Mouse (Mus musculus) hindbrain, postnatal 0 days (tissue): ENCODE results near the gene Lrrc51. TPM values are rescaled to one million over a fixed set of nuclear protein-coding genes. Genes with fewer than 3 reads are reported as not detected.
A peak's percentile ranks its signal among the peaks of the same experiment; 100 is the strongest.

Experiments used
- ATAC-seq: fragments of 200-750 bp; cut with Nextera tagmentation; 2 replicates; pipeline ENCODE4 v1.8.0; 2017; ENCODE audit warnings: mild to moderate bottlenecking, moderate TSS enrichment, moderate library complexity
- DNase-seq: peaks from one replicate; pipeline ENCODE4 v3.0.0-alpha.2; 2015; ENCODE audit warnings: low spot score
- H3K27ac ChIP-seq: fragments of 300-500 bp; sonication (generic); 2 replicates; pipeline ENCODE4 v1.5.1; 2014; ENCODE audit warnings: mild to moderate bottlenecking
- H3K27me3 ChIP-seq: fragments of 300-500 bp; sonication (generic); 2 replicates; pipeline ENCODE4 v1.6.1; 2014; ENCODE audit warnings: low read length, mixed read lengths; ENCODE audit not compliant: insufficient read depth
- H3K36me3 ChIP-seq: fragments of 300-500 bp; sonication (generic); 2 replicates; pipeline ENCODE4 v1.6.1; 2014; ENCODE audit warnings: low read length, mixed read lengths; ENCODE audit not compliant: insufficient read depth
- H3K4me1 ChIP-seq: fragments of 300-500 bp; sonication (generic); 2 replicates; pipeline ENCODE4 v1.6.1; 2014; ENCODE audit warnings: antibody characterized with exemption, low read length, mixed read lengths; ENCODE audit not compliant: insufficient read depth
- H3K4me2 ChIP-seq: fragments of 300-500 bp; sonication (generic); 2 replicates; pipeline ENCODE4 v1.6.1; 2014; ENCODE audit warnings: low read depth, mild to moderate bottlenecking, low read length, moderate library complexity, mixed read lengths
- H3K4me3 ChIP-seq: fragments of 300-500 bp; sonication (generic); 2 replicates; pipeline ENCODE4 v1.5.1; 2014; ENCODE audit warnings: low read length
- H3K9ac ChIP-seq: fragments of 300-500 bp; sonication (generic); replicated peaks from 2 replicates; pipeline ENCODE4 v1.6.1; 2014; ENCODE audit warnings: mild to moderate bottlenecking, low read length, moderate library complexity, mixed read lengths
- H3K9me3 ChIP-seq: fragments of 300-500 bp; sonication (generic); 2 replicates; pipeline ENCODE4 v1.6.1; 2016; ENCODE audit warnings: low read length, mixed read lengths
- CTCF ChIP-seq: IDR thresholded peaks from 2 replicates; pipeline ENCODE4 v1.5.1; 2016; ENCODE audit warnings: antibody characterized with exemption, control low read depth, low read depth
- WGBS: fragments of 180-500 bp; shearing (Covaris S2); extraction: QIAGEN DNeasy Blood & Tissue Kit; methylation state at CpG from one replicate; pipeline ENCODE4 v1.1.7; 2014; 5-methylcytosine and 5-hydroxymethylcytosine counted together
- polyA plus RNA-seq: library from polyadenylated mRNA; unstranded; fragments of >200 nt; fragmentation: Nextera tagmentation; extraction: Ambion mirVana; gene quantifications from 2 replicates; pipeline ENCODE4 v1.2.1, GENCODE M21; 2015
- total RNA-seq: library from RNA; depleted of rRNA; stranded (reverse); fragments of >200 nt; gene quantifications from 2 replicates; pipeline ENCODE4 v1.2.3, GENCODE M21; 2014

Gene Lrrc51
- total and polyA plus RNA-seq, 2 experiments from 2014 or later: 5.2 to 9.7 TPM

- ATAC-seq (peak; percentile 85), DNase-seq (peak; percentile 84)
- H3K27ac ChIP-seq: peak overlapping the region; percentile 99
- H3K36me3 ChIP-seq: no peaks in the 10 kb centered on the region
- TF ChIP-seq CTCF: no peak
- WGBS: under 1% methylated on average over 53 of the region's 53 CpGs
- no peaks in the 10 kb centered on the region for H3K27me3 ChIP-seq
- peak overlapping the region; percentile 97 for H3K9ac ChIP-seq
- H3K4me2 ChIP-seq: peak overlapping the region; percentile 78
- peaks cover 17% of the 10 kb centered on the region; the same call in 1 of the 2 replicates for H3K4me1 ChIP-seq
- peak overlapping the region; percentile 61 for H3K4me3 ChIP-seq
- no peaks in the 10 kb centered on the region for H3K9me3 ChIP-seq
These were observed 36.2 kb upstream of the Lrrc51 start for GRCm38 (mm10) chr7:101969694-101970428.

- 63% methylated on average over 2 of the region's 2 CpGs for WGBS
- H3K4me3 ChIP-seq: no peak overlapping the region
These were observed 35.1 kb upstream of the Lrrc51 start for GRCm38 (mm10) chr7:101968751-101969150.

GRCm38 (mm10) chr7:101967256-101967655, 33.6 kb upstream of the Lrrc51 start:
- H3K36me3 ChIP-seq: no peaks in the 10 kb centered on the region
- H3K4me2 ChIP-seq: no peak overlapping the region
- H3K27me3 ChIP-seq: no peaks in the 10 kb centered on the region
- DNase-seq (peak; percentile 35), ATAC-seq (no peak)
- H3K9ac ChIP-seq: no peak overlapping the region
- TF ChIP-seq CTCF: no peak
- no peaks in the 10 kb centered on the region for H3K9me3 ChIP-seq
- no peak overlapping the region for H3K4me3 ChIP-seq
- peaks cover 11% of the 10 kb centered on the region; the same call in 1 of the 2 replicates for H3K4me1 ChIP-seq
- no peak overlapping the region for H3K27ac ChIP-seq
- 86% methylated on average over 1 of the region's 1 CpGs for WGBS

More at GRCm38 (mm10) chr7:101968751-101969150, 35.1 kb upstream of the Lrrc51 start:
- ATAC-seq (no peak), DNase-seq (no peak)
- TF ChIP-seq CTCF: 0 out of 2 replicates have a peak, but pooled peaks have one; percentile 0
- peak overlapping the region; percentile 97; the same call in 1 of the 2 replicates for H3K9ac ChIP-seq
- peak overlapping the region; percentile 99 for H3K27ac ChIP-seq
- H3K4me2 ChIP-seq: peak overlapping the region; percentile 78
- H3K9me3 ChIP-seq: no peaks in the 10 kb centered on the region
- peaks cover 15% of the 10 kb centered on the region; the same call in 1 of the 2 replicates for H3K4me1 ChIP-seq
- H3K27me3 ChIP-seq: no peaks in the 10 kb centered on the region
- no peaks in the 10 kb centered on the region for H3K36me3 ChIP-seq

- H3K9ac ChIP-seq: no peak overlapping the region
- H3K4me3 ChIP-seq: no peak overlapping the region
- ATAC-seq: no peak
- 74% methylated on average over 2 of the region's 2 CpGs for WGBS
- H3K27me3 ChIP-seq: no peaks in the 10 kb centered on the region
- H3K36me3 ChIP-seq: no peaks in the 10 kb centered on the region
- peaks cover 8% of the 10 kb centered on the region; the same call in 1 of the 2 replicates for H3K4me1 ChIP-seq
- H3K4me2 ChIP-seq: no peak overlapping the region
- no peak overlapping the region for H3K27ac ChIP-seq
- TF ChIP-seq CTCF: no peak
- DNase-seq: no peak
- no peaks in the 10 kb centered on the region for H3K9me3 ChIP-seq
These were observed 31.9 kb upstream of the Lrrc51 start for GRCm38 (mm10) chr7:101965606-101966005.

GRCm38 (mm10) chr7:101964551-101964950, 30.9 kb upstream of the Lrrc51 start:
- 91% methylated on average over 4 of the region's 4 CpGs for WGBS
- H3K4me3 ChIP-seq: no peak overlapping the region
- no peak for TF ChIP-seq CTCF
- H3K36me3 ChIP-seq: no peaks in the 10 kb centered on the region
- DNase-seq: no peak
- no peak overlapping the region for H3K27ac ChIP-seq
- no peaks in the 10 kb centered on the region for H3K27me3 ChIP-seq
- no peak overlapping the region for H3K9ac ChIP-seq
- peaks cover 8% of the 10 kb centered on the region; the same call in 1 of the 2 replicates for H3K4me1 ChIP-seq
- no peak overlapping the region for H3K4me2 ChIP-seq
- ATAC-seq: no peak
- no peaks in the 10 kb centered on the region for H3K9me3 ChIP-seq

- peaks cover 2% of the 10 kb centered on the region; the same call in 1 of the 2 replicates for H3K4me1 ChIP-seq
- DNase-seq: no peak
- no peak for TF ChIP-seq CTCF
- no peak overlapping the region for H3K4me3 ChIP-seq
- H3K4me2 ChIP-seq: no peak overlapping the region
- ATAC-seq: no peak
- WGBS: 95% methylated on average over 2 of the region's 2 CpGs
- no peaks in the 10 kb centered on the region for H3K27me3 ChIP-seq
- H3K27ac ChIP-seq: no peak overlapping the region
- no peaks in the 10 kb centered on the region for H3K9me3 ChIP-seq
- no peaks in the 10 kb centered on the region for H3K36me3 ChIP-seq
- H3K9ac ChIP-seq: no peak overlapping the region
These were observed 29.9 kb upstream of the Lrrc51 start for GRCm38 (mm10) chr7:101963621-101964020.

GRCm38 (mm10) chr7:101962829-101963228, 29.1 kb upstream of the Lrrc51 start:
- TF ChIP-seq CTCF: no peak
- Histone ChIP-seq H3K36me3 (no peaks in the 10 kb centered on the region), H3K4me3 (no peak overlapping the region), H3K9ac (no peak overlapping the region), H3K4me1 (no peaks in the 10 kb centered on the region), H3K4me2 (no peak overlapping the region), H3K27ac (no peak overlapping the region), H3K27me3 (no peaks in the 10 kb centered on the region), H3K9me3 (no peaks in the 10 kb centered on the region)
- ATAC-seq (no peak), DNase-seq (no peak)
- WGBS: 96% methylated on average over 2 of the region's 2 CpGs
